Mouse (Mus musculus) lung, embryonic 16.5 days (tissue): ENCODE results near the gene D630003M21Rik. TPM values are rescaled to one million over a fixed set of nuclear protein-coding genes. Genes with fewer than 3 reads are reported as not detected.

Experiments used
- ATAC-seq: fragments of 200-750 bp; cut with Nextera tagmentation; 2 replicates; pipeline ENCODE4 v1.8.0; 2017; ENCODE audit warnings: low read depth, mild to moderate bottlenecking, moderate library complexity
- H3K27ac ChIP-seq: fragments of 300-500 bp; sonication (generic); 2 replicates; pipeline ENCODE4 v1.5.1; 2014; ENCODE audit warnings: mild to moderate bottlenecking, control low read depth, low read length
- H3K27me3 ChIP-seq: fragments of 300-500 bp; sonication (generic); 2 replicates; pipeline ENCODE4 v1.6.1; 2014; ENCODE audit warnings: low read depth, low read length, mixed read lengths; ENCODE audit not compliant: control insufficient read depth, insufficient read depth
- H3K36me3 ChIP-seq: fragments of 300-500 bp; sonication (generic); 2 replicates; pipeline ENCODE4 v1.6.1; 2014; ENCODE audit warnings: low read length; ENCODE audit not compliant: control insufficient read depth, insufficient read depth
- H3K4me1 ChIP-seq: fragments of 300-500 bp; sonication (generic); replicated peaks from 2 replicates; pipeline ENCODE4 v1.6.1; 2014; ENCODE audit warnings: low read length, mixed read lengths; ENCODE audit not compliant: control insufficient read depth, insufficient read depth
- H3K4me2 ChIP-seq: fragments of 300-500 bp; sonication (generic); 2 replicates; pipeline ENCODE4 v1.6.1; 2014; ENCODE audit warnings: low read depth, low read length, control low read depth
- H3K4me3 ChIP-seq: fragments of 300-500 bp; sonication (generic); 2 replicates; pipeline ENCODE4 v1.5.1; 2014; ENCODE audit warnings: mild to moderate bottlenecking, low read length, control low read depth
- H3K9ac ChIP-seq: fragments of 300-500 bp; sonication (generic); 2 replicates; pipeline ENCODE4 v1.6.1; 2014; ENCODE audit warnings: low read length, control low read depth
- H3K9me3 ChIP-seq: fragments of 300-500 bp; sonication (generic); 2 replicates; pipeline ENCODE4 v1.6.1; 2016; ENCODE audit warnings: low read length; ENCODE audit not compliant: control insufficient read depth
- WGBS: fragments of 180-500 bp; shearing (Covaris S2); extraction: QIAGEN DNeasy Blood & Tissue Kit; methylation state at CpG from one replicate; pipeline ENCODE4 v1.1.7; 2014; 5-methylcytosine and 5-hydroxymethylcytosine counted together
- polyA plus RNA-seq: library from polyadenylated mRNA; unstranded; fragments of >200 nt; fragmentation: Nextera tagmentation; extraction: Ambion mirVana; gene quantifications from 2 replicates; pipeline ENCODE4 v1.2.1, GENCODE M21; 2015

The D630003M21Rik gene
- polyA plus RNA-seq, 1 experiment from 2014 or later = 4.0 TPM

GRCm38 (mm10) chr2:158258781-158259180 lies 29.8 kb upstream of the D630003M21Rik start:
- H3K27me3 ChIP-seq = no peaks in the 10 kb centered on the region
- 12% methylated on average over 12 of the region's 12 CpGs for WGBS
- H3K4me3 ChIP-seq = no peak overlapping the region
- ATAC-seq = peak; percentile 46; the same call in 1 of the 2 replicates
- no peaks in the 10 kb centered on the region for H3K36me3 ChIP-seq
- no peaks in the 10 kb centered on the region for H3K9me3 ChIP-seq
- H3K4me2 ChIP-seq = peak overlapping the region; percentile 29; the same call in 1 of the 2 replicates
- H3K9ac ChIP-seq = no peak overlapping the region
- peaks cover 12% of the 10 kb centered on the region for H3K4me1 ChIP-seq
- no peak overlapping the region for H3K27ac ChIP-seq

- Histone ChIP-seq H3K9me3 (no peaks in the 10 kb centered on the region), H3K4me1 (peaks cover 12% of the 10 kb centered on the region), H3K4me2 (peak within 1 kb of the TSS; percentile 29; the same call in 1 of the 2 replicates), H3K27me3 (no peaks in the 10 kb centered on the region), H3K4me3 (no peak within 1 kb of the TSS), H3K36me3 (no peaks in the 10 kb centered on the region), H3K27ac (no peak within 1 kb of the TSS), H3K9ac (peak within 1 kb of the TSS; percentile 22; the same call in 1 of the 2 replicates)
- no peak for ATAC-seq
- WGBS = 58% methylated on average over 18 of the region's 18 CpGs
Observed at GRCm38 (mm10) chr2:158258005-158258418, 29.0 kb upstream of the D630003M21Rik start, which contains the start of gene Bpi. Bpi (plus strand) TSS chr2:158258094.

DNA sequence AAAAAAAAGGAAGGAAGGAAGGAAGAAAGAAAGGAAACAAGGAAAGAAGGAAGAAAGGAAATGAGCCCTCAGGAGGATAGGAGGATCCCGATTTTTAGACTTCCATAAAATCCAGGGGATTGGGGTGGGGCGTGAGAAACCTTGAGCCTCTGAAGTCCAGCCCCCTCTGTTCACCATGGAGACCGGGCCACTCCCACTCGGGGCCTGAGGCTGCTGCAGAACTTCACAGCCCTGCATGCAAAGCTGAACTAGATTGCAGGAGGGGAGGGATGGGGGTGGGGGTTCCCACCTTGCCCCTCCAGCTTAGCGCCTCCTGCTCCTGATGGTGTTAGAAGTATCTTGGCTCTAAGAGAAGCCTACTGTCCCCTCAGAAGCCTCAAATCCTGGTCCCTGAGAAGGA lies 27.9 kb upstream of the D630003M21Rik start:
- Histone ChIP-seq H3K4me1 (peaks cover 17% of the 10 kb centered on the region), H3K4me2 (no peak overlapping the region), H3K27ac (no peak overlapping the region), H3K9me3 (no peaks in the 10 kb centered on the region), H3K9ac (peak overlapping the region; percentile 22; the same call in 1 of the 2 replicates), H3K36me3 (no peaks in the 10 kb centered on the region), H3K27me3 (no peaks in the 10 kb centered on the region), H3K4me3 (no peak overlapping the region)
- 10% methylated on average over 5 of the region's 5 CpGs for WGBS
- ATAC-seq = peak; percentile 74

DNA sequence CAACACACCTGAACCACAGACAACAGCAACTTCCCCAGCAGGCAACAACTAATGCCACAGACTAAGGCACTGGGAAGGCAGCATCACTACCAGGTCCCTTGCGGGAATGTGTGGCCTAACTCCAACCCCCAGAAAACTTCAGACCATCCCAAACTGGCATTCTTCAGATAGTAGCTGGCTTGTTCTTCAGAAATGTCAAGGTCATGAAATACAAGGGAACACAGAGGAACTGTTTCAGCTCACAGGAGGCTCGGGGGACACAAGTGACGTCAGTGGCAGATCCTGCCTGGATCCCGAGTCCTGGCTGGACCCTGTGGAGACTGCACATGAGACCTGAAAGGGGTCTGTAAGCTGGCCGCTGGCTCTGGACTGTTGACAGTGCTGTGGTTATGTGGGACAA lies 24.8 kb upstream of the D630003M21Rik start:
- WGBS = 70% methylated on average over 5 of the region's 5 CpGs
- H3K4me2 ChIP-seq = no peak overlapping the region
- no peak for ATAC-seq
- H3K27ac ChIP-seq = no peak overlapping the region
- no peak overlapping the region for H3K9ac ChIP-seq
- H3K36me3 ChIP-seq = no peaks in the 10 kb centered on the region
- peaks cover 17% of the 10 kb centered on the region for H3K4me1 ChIP-seq
- no peaks in the 10 kb centered on the region for H3K27me3 ChIP-seq
- H3K4me3 ChIP-seq = no peak overlapping the region
- H3K9me3 ChIP-seq = no peaks in the 10 kb centered on the region

DNA sequence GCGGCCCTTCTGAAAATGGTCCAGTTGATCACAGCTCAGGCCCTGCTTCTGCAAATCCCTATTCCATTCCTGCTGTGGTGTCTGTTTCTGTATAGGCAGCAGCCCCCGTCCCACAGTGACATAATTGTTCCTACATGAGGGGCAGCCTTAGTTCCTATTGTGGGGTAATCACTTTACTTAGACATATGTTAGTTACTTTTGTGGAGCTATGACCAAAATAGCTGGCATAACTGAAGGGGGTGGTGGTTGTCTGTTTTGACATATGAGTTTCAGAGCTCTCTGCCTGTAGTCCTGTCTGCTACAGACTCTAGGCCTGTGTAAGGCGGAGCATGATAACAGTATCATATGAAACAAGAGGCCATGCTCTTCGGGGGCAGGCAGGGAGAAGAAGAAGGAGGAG lies 21.5 kb upstream of the D630003M21Rik start:
- ATAC-seq = no peak
- Histone ChIP-seq H3K4me1 (peaks cover 15% of the 10 kb centered on the region), H3K4me3 (no peak overlapping the region), H3K9me3 (no peaks in the 10 kb centered on the region), H3K27ac (no peak overlapping the region), H3K36me3 (no peaks in the 10 kb centered on the region), H3K9ac (no peak overlapping the region), H3K4me2 (no peak overlapping the region), H3K27me3 (no peaks in the 10 kb centered on the region)
- 75% methylated on average over 4 of the region's 4 CpGs for WGBS

- peak; percentile 60; the same call in 1 of the 2 replicates for ATAC-seq
- no peaks in the 10 kb centered on the region for H3K9me3 ChIP-seq
- 9% methylated on average over 7 of the region's 7 CpGs for WGBS
- H3K4me3 ChIP-seq = no peak overlapping the region
- H3K9ac ChIP-seq = no peak overlapping the region
- H3K27me3 ChIP-seq = no peaks in the 10 kb centered on the region
- H3K27ac ChIP-seq = no peak overlapping the region
- no peaks in the 10 kb centered on the region for H3K36me3 ChIP-seq
- no peak overlapping the region for H3K4me2 ChIP-seq
- peaks cover 23% of the 10 kb centered on the region for H3K4me1 ChIP-seq
Observed at GRCm38 (mm10) chr2:158248318-158248717, 19.3 kb upstream of the D630003M21Rik start.

DNA sequence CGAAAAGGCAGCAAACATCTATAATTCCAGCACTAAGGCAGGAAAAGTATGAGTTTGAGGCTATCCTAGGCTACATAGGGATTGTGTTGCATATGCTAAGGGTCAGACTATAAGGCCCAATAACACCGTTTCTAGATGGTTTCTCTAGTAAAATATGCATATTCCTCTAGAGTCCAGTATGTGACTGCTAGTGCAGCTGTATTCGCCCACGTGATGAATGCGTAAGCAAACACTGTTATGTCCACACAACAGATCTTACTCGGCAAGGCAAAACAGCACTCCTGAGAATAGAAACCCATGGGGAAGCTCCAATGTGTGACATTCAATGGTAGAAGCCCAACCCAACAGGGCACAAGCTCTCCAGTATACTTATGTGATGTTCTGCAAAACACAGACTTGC lies 18.8 kb upstream of the D630003M21Rik start:
- no peak overlapping the region for H3K4me3 ChIP-seq
- 69% methylated on average over 6 of the region's 6 CpGs for WGBS
- no peak overlapping the region for H3K9ac ChIP-seq
- no peaks in the 10 kb centered on the region for H3K36me3 ChIP-seq
- H3K4me2 ChIP-seq = no peak overlapping the region
- H3K27me3 ChIP-seq = no peaks in the 10 kb centered on the region
- H3K4me1 ChIP-seq = peaks cover 27% of the 10 kb centered on the region
- H3K9me3 ChIP-seq = no peaks in the 10 kb centered on the region
- ATAC-seq = no peak
- H3K27ac ChIP-seq = no peak overlapping the region

DNA sequence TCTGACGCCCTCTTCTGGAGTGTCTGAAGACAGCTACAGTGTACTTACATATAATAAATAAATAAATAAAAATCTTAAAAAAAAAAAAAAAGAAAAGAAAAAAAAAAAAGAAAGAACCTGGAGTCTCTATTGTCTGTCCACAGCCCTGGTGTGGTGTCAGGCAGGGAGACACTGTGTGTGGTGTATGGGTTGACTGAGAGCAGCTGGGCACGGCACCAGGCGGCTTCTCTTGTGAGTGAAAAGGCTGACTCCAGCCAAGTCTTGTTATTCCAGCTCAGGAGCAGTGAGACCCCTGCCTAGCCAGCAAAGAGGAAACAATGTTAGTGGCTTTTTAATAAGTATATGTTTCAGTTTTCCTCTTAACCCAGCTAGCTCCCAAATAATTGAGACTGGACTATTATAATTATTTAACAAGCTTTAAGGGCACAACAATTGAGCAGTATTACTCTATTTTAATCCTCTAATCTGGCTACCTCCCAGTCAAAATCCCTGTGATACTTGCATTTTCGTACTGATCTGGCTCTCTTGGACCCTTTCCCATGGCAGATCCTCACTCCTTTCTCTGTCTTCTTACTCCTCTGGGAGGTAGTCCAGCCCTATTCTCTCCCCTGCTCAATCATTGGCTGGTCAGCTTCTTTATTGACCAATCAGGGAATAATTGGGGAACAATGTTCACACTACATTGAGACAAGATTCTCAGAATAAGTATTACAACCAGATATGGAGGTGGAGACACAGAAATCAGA lies 16.2 kb upstream of the D630003M21Rik start:
- no peak overlapping the region for H3K4me2 ChIP-seq
- no peak overlapping the region for H3K9ac ChIP-seq
- H3K9me3 ChIP-seq = no peaks in the 10 kb centered on the region
- H3K4me1 ChIP-seq = peaks cover 26% of the 10 kb centered on the region
- no peaks in the 10 kb centered on the region for H3K27me3 ChIP-seq
- H3K27ac ChIP-seq = no peak overlapping the region
- ATAC-seq = no peak
- H3K4me3 ChIP-seq = no peak overlapping the region
- WGBS = 66% methylated on average over 4 of the region's 4 CpGs
- H3K36me3 ChIP-seq = no peaks in the 10 kb centered on the region

- 59% methylated on average over 18 of the region's 18 CpGs for WGBS
- peaks cover 23% of the 10 kb centered on the region for H3K4me1 ChIP-seq
- H3K9me3 ChIP-seq = no peaks in the 10 kb centered on the region
- H3K9ac ChIP-seq = no peak overlapping the region
- H3K4me2 ChIP-seq = no peak overlapping the region
- peak; percentile 66 for ATAC-seq
- H3K27me3 ChIP-seq = no peaks in the 10 kb centered on the region
- H3K4me3 ChIP-seq = no peak overlapping the region
- no peaks in the 10 kb centered on the region for H3K36me3 ChIP-seq
- H3K27ac ChIP-seq = peak overlapping the region; percentile 26
Observed at GRCm38 (mm10) chr2:158243129-158243870, 14.3 kb upstream of the D630003M21Rik start.
